Mouse (Mus musculus) bone marrow macrophage, adult 2 months (primary cell): ENCODE results near the gene Prss33.

Experiments used
- CTCF ChIP-seq: IDR thresholded peaks from 2 replicates; pipeline ENCODE4 v1.5.1; 2012; ENCODE audit warnings: low read depth, mild to moderate bottlenecking, low read length, moderate library complexity
- POLR2A ChIP-seq: IDR thresholded peaks from 2 replicates; pipeline ENCODE4 v1.6.1; 2012; ENCODE audit warnings: mild to moderate bottlenecking, low read depth, low read length, borderline replicate concordance

DNA sequence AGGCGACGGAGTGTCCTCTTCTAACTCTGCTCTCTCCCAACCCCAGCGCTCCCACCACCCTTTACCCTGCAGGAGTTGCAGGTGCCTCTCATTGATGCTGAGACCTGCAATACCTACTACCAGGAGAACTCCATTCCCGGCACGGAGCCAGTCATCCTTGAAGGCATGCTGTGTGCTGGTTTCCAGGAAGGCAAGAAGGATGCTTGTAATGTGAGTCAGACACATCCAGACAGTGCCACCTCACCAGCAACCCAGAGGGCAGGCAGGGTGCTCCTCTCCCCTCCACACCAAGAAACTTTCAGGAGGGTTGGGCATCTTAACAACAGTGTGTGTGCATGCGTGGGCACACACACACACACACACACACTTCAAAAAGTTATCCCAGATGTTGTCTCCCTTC is 21.3 kb upstream of the Prss33 start:
- TF ChIP-seq POLR2A (no peak), CTCF (no peak)
